Mouse (Mus musculus) cerebellum, adult 11-12 months (tissue): Measurements from ENCODE around the gene Slitrk1.

Experiments
- DNase-seq: peaks from one replicate; pipeline ENCODE4 v3.0.0; 2022

Slitrk1 gene

GRCm38 (mm10) chr14:108913714-108914263 lies at the start of gene Slitrk1:
Slitrk1 (minus strand) TSS chr14:108914158.
- DNase-seq, result peak; percentile 82

DNA sequence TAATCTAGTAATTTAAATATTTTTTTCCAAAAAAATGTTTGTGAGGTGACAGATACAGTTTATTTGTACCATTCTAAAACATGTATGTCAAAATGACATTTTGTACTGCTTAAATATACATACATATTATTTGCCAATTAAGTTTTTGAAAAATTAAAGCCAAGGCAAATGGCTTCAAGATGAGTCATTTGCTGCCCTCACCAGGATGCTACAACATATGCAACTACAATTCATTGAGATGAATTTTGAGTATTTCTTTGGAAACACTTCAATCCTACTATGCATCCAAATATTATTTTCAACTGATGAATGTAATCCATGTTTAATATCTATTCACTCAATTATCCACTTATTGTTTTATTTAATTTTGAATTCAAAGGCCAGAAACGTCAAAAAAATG lies 21.8 kb upstream of the Slitrk1 start:
- DNase-seq, result no peak

DNA sequence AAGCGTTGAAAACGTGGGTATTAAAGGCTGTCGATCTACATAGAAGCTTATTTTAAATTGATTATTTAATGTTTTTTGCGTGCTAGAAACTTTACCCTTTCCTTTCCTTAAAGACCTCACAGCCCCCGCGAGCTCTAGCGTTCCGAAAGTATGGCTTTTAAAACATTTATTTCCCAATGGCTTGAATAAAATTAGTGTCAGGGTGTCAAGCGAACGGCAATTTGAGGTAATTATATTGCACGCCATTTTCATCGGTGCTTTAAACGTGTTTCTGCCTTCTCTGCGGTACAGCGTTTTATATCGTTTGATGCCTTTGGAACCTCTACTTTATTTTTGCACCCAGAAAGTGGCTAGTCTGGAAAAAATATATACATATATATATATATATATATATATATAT lies 378 bp upstream of the Slitrk1 start:
- DNase-seq, result no peak

DNA sequence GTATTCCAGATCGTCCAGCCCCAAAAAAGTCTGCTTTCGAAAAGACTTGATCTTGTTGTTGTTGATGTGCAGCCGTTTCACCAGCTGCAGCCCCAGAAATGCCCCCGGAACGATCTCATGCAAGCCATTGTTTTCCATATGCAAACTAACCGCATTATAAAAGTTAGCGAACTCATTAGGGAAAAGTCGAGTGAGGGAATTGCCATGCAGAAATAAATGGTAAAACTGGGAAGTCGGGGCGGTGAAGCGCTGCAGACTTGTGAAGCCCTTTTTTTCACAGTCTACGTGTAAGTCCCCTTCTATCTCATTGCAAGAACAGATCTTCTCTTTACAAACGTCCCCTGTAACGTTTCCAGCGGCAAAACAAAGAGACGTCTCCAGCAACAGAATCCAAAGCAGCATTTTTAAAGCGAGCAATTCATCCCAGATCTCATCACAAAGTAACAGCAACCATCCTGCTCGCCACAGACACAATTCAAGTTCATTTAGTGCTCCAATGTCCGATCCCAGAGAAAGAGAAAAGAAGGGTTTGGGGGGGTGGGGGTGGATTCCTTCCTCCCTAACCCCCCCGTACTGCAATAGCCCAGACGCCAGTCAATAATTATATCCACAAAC lies 975 bp downstream of the Slitrk1 start:
- DNase-seq, result peak; percentile 19

DNA sequence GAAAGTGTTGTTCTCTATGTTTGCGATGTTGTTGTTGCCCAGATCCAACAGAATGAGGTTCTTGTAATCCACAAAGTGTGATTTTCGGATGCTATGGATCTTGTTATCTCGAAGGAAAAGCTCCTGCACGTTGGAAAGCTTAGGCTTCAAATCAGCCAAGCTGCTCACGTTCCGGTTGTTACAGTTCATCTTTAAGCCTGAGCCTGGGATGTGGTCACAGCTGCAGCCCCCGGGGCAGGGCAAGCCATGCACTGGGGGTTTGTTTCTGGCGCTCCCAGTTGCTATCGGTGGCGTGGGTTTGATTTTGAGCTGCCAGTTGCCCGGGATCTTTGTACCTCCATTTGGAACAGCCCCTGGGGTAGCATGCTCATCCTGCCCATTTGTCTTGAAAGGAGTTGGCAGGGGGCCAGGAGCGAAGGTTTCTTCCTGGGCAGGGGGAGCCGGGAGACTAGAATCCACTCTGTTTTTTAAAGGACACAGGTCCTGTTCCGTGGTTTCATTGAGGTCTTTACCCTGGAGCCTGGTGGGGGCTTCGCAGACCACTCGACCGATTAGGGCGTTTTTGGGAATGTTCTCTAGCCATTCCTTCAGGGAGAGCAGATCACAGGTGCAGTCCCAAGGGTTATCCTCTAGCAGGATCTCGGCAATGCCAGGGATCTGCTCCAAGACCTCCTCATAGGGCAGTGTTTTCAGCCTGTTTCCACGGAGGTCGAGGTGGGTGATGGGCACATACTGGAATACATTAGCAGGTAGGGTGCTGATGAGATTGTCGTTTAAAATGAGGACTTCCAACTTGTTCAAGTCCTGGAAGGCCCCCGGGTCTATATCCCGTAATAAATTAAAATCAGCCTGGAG lies 1.7 kb downstream of the Slitrk1 start:
- DNase-seq, result peak; percentile 82

GRCm38 (mm10) chr14:108911138-108911841 lies 2.7 kb downstream of the Slitrk1 start:
- peak; percentile 84 for DNase-seq

DNA sequence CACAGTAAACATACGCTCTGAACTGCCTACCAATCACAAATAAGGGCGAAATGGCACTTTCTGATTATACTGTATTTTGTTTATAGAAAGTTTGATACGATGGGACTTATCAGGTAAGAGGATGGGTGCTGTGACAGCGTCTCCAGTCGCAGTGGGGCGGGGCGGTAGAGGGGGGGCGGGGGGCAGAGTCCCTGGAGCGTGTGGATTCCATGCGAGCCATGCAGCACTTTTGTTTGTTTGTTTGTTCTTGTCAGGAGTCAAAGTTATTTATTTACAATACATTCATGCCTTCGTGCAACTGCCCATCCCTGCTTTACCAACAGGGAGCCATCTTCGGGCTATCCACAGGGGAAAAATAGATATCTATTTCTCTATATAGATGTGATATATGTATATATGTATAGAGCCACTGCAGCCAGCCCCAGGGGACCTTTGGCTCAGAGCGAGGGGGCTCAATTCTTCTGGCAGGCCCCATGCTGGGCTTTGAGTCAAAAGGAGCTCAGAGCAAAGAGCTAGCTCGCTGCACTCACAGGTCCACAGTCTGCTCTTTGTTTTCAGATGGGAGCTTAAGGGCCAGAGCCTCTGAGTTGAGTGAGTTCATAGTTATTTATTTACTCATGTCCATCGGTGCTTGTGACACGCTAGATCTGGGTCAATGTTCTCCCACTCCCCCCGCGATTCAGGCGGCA lies 3.4 kb downstream of the Slitrk1 start:
- peak; percentile 57 for DNase-seq

DNA sequence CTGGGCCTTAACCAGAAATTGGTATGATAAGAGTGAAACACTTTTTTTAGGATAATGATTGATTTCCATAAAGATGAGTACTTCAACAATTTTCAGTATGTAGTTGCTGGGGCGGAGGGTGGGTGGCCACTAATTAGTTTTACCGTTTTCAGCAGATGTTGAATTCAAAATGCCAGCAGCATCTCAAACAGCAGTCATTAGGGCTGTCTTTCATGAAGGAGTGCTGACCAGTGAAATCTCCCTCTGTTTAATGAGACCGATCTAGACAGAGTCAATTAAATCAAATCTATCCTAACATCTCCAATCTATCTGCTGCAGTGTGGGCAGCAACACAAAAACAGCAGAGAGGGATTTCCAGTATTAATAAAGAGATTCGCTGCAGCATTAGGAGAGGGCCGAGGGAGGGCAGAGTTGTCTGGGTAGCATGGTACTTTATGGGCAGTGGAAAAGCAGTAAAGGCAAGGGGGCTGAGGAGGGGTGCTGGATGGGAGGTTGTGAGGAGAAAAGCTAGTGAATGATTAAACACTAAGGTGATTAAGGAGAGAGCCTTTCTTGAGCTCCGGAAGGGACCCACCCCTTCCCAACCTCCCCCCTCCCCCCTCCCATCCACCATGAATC lies 4.5 kb downstream of the Slitrk1 start:
- no peak for DNase-seq

- peak; percentile 39 for DNase-seq
These were observed 15.4 kb downstream of the Slitrk1 start for GRCm38 (mm10) chr14:108898601-108899000.

- peak; percentile 41 for DNase-seq
These were observed 18.5 kb downstream of the Slitrk1 start for GRCm38 (mm10) chr14:108895456-108895855.

GRCm38 (mm10) chr14:108867816-108868215 lies 46.1 kb downstream of the Slitrk1 start:
- no peak for DNase-seq

DNA sequence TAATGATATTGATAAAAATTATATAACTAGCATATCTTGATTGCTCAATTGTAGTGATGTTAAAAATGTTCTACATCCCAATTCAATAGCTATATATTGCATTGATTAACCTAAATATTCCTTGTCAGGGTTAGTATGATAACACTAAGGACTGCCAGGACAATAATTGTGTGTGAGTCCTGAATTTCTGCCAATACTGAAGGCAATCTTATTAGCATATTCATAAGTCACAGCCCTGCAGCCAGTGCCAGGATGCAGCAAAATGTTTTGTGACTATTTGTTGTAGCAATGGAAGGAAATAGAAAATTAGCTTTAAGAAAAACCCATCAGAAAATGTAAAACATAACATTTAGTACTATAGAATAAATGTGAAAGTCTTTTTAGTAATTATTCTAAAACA lies 49.3 kb downstream of the Slitrk1 start:
- DNase-seq, result no peak

- no peak for DNase-seq
These were observed 54.6 kb downstream of the Slitrk1 start for GRCm38 (mm10) chr14:108859310-108859709.
